Mouse (Mus musculus): ENCODE data around the gene Sdf4. TPM values are rescaled to one million over a fixed set of nuclear protein-coding genes. Genes with fewer than 3 reads are reported as not detected.

Gene Sdf4
- polyA plus RNA-seq, 1 experiment from 2014 or later = 178 TPM

- TF ChIP-seq CTCF (IDR thresholded peaks at IDR 0.05; ENCODE audit: low read depth) = no peak
- Histone ChIP-seq H3K27me3 (ENCODE audit: insufficient read depth, low read length) (no peaks in the 10 kb centered on the region), H3K4me3 (replicated peaks; ENCODE audit: low read depth, low read length) (no peak overlapping the region), H3K4me2 (ENCODE audit: low read length) (no peak overlapping the region), H3K4me1 (replicated peaks; ENCODE audit: insufficient read depth, low read length) (peaks cover 7% of the 10 kb centered on the region; the same call in 1 of the 2 replicates), H3K9me3 (replicated peaks; ENCODE audit: low read length) (no peaks in the 10 kb centered on the region), H3K9ac (ENCODE audit: low read depth, low read length) (no peak overlapping the region), H3K27ac (no peak overlapping the region), H3K36me3 (ENCODE audit: insufficient read depth, low read length) (no peaks in the 10 kb centered on the region)
- DNase-seq (ENCODE audit: low spot score) (no peak), ATAC-seq (replicated peaks; ENCODE audit: low FRiP score, low read depth) (no peak)
- 53% methylated on average over 6 of the region's 6 CpGs for WGBS
Measured at GRCm38 (mm10) chr4:155972651-155973050, 20.0 kb upstream of the Sdf4 start.

- Histone ChIP-seq H3K4me3 (replicated peaks; ENCODE audit: low read depth, low read length) (no peak overlapping the region), H3K4me2 (ENCODE audit: low read length) (no peak overlapping the region), H3K36me3 (ENCODE audit: insufficient read depth, low read length) (no peaks in the 10 kb centered on the region), H3K4me1 (replicated peaks; ENCODE audit: insufficient read depth, low read length) (peaks cover 7% of the 10 kb centered on the region; the same call in 1 of the 2 replicates), H3K9ac (ENCODE audit: low read depth, low read length) (0 out of 2 replicates have a peak overlapping the region, but pooled peaks have one; percentile 13), H3K27ac (no peak overlapping the region), H3K9me3 (replicated peaks; ENCODE audit: low read length) (no peaks in the 10 kb centered on the region), H3K27me3 (ENCODE audit: insufficient read depth, low read length) (no peaks in the 10 kb centered on the region)
- DNase-seq (ENCODE audit: low spot score) (peak; percentile 74), ATAC-seq (replicated peaks; ENCODE audit: low FRiP score, low read depth) (peak; percentile 79)
- 31% methylated on average over 2 of the region's 2 CpGs for WGBS
- TF ChIP-seq CTCF (IDR thresholded peaks at IDR 0.05; ENCODE audit: low read depth) = peak; percentile 48
Measured at GRCm38 (mm10) chr4:155973239-155973638, 19.4 kb upstream of the Sdf4 start.

DNA sequence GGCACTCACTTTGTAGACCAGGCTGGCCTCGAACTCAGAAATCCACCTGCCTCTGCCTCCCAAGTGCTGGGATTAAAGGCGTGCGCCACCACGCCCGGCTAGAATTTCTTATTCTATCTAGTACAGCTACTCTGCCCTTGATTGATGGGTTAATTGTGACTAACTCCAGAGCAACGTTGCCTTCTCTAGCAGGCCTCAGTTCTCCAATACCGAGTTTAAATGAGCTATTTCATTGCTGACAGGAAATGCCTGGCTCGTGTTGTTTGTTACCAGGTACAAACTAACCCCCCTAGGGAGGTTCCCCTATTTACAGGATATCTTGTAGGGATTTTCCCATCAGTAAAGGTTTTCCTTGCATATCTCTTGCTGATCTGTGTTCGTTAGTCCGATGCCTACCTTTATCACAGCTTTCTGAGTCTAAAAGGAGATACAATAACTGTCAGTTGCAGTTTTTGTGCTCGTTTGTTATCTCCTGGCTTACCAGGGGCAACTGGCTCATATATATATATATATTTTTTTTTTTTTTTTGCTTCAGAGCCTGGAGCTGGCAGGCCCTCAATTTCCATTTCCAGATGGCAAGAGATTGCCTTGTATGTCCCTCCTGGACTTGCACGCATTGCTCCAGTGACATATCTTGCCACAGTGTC, 11.1 kb upstream of the Sdf4 start:
- Histone ChIP-seq H3K27ac (no peak overlapping the region), H3K36me3 (ENCODE audit: insufficient read depth, low read length) (no peaks in the 10 kb centered on the region), H3K9ac (ENCODE audit: low read depth, low read length) (no peak overlapping the region), H3K27me3 (ENCODE audit: insufficient read depth, low read length) (no peaks in the 10 kb centered on the region), H3K4me2 (ENCODE audit: low read length) (no peak overlapping the region), H3K9me3 (replicated peaks; ENCODE audit: low read length) (no peaks in the 10 kb centered on the region), H3K4me1 (replicated peaks; ENCODE audit: insufficient read depth, low read length) (no peaks in the 10 kb centered on the region), H3K4me3 (replicated peaks; ENCODE audit: low read depth, low read length) (no peak overlapping the region)
- TF ChIP-seq CTCF (IDR thresholded peaks at IDR 0.05; ENCODE audit: low read depth) = no peak
- DNase-seq (ENCODE audit: low spot score) (no peak), ATAC-seq (replicated peaks; ENCODE audit: low FRiP score, low read depth) (no peak)
- 73% methylated on average over 12 of the region's 12 CpGs for WGBS

DNA sequence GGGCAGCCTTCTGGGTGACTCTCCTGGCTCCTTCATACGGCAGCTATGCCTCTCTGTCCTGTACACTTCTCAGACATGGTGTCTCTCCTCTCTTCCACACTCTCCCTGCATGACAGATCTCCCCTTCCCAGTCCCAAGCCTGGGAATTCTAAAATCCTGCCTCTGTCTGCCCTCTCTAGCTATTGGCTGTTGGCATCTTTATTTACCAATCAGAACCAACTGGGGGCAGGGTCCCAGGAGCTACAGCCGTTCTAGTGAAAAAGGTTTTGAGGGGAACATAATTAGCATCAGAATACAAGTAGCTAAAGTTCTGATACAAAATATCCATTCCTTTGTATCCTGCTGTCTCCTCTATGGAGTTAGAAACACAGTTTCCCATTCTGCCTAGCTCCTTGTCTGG, 8.9 kb upstream of the Sdf4 start:
- Histone ChIP-seq H3K9me3 (replicated peaks; ENCODE audit: low read length) (no peaks in the 10 kb centered on the region), H3K4me3 (replicated peaks; ENCODE audit: low read depth, low read length) (no peak overlapping the region), H3K4me1 (replicated peaks; ENCODE audit: insufficient read depth, low read length) (no peaks in the 10 kb centered on the region), H3K36me3 (ENCODE audit: insufficient read depth, low read length) (no peaks in the 10 kb centered on the region), H3K4me2 (ENCODE audit: low read length) (no peak overlapping the region), H3K27ac (no peak overlapping the region), H3K9ac (ENCODE audit: low read depth, low read length) (no peak overlapping the region), H3K27me3 (ENCODE audit: insufficient read depth, low read length) (no peaks in the 10 kb centered on the region)
- no peak for DNase-seq (ENCODE audit: low spot score)
- TF ChIP-seq CTCF (IDR thresholded peaks at IDR 0.05; ENCODE audit: low read depth) = no peak
- 2% methylated on average over 2 of the region's 2 CpGs for WGBS
- ATAC-seq (replicated peaks; ENCODE audit: low FRiP score, low read depth) = no peak

GRCm38 (mm10) chr4:155991211-155991907, 1.3 kb upstream of the Sdf4 start:
- Histone ChIP-seq H3K4me1 (replicated peaks; ENCODE audit: insufficient read depth, low read length) (peaks cover 13% of the 10 kb centered on the region), H3K36me3 (ENCODE audit: insufficient read depth, low read length) (no peaks in the 10 kb centered on the region), H3K27ac (peak overlapping the region; percentile 95), H3K9me3 (replicated peaks; ENCODE audit: low read length) (no peaks in the 10 kb centered on the region), H3K4me3 (replicated peaks; ENCODE audit: low read depth, low read length) (peak overlapping the region; percentile 85), H3K27me3 (ENCODE audit: insufficient read depth, low read length) (no peaks in the 10 kb centered on the region), H3K9ac (ENCODE audit: low read depth, low read length) (peak overlapping the region; percentile 69), H3K4me2 (ENCODE audit: low read length) (peak overlapping the region; percentile 60)
- WGBS = 87% methylated on average over 22 of the region's 22 CpGs
- ATAC-seq (replicated peaks; ENCODE audit: low FRiP score, low read depth) (no peak), DNase-seq (ENCODE audit: low spot score) (no peak)
- TF ChIP-seq CTCF (IDR thresholded peaks at IDR 0.05; ENCODE audit: low read depth) = no peak

DNA sequence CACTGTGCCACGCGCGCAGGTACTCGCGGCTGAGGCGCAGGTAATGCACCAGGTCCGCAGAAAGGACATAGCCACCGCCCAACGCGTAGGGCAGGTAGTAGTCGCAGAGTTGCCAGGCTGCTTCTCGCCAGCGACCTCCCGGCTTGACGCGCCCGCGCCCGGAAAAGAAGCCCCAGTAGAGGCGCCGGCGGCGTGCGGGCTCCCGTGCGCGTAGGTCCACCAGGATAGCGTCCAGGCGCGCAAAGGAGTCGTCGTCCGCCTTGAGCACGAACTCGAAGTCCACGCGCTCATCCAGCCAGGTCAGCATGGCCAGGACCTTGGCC, 803 bp upstream of the Sdf4 start:
- Histone ChIP-seq H3K27me3 (ENCODE audit: insufficient read depth, low read length) (no peaks in the 10 kb centered on the region), H3K4me3 (replicated peaks; ENCODE audit: low read depth, low read length) (peak overlapping the region; percentile 85), H3K4me1 (replicated peaks; ENCODE audit: insufficient read depth, low read length) (peaks cover 13% of the 10 kb centered on the region), H3K4me2 (ENCODE audit: low read length) (peak overlapping the region; percentile 60), H3K9ac (ENCODE audit: low read depth, low read length) (peak overlapping the region; percentile 69), H3K9me3 (replicated peaks; ENCODE audit: low read length) (no peaks in the 10 kb centered on the region), H3K27ac (peak overlapping the region; percentile 95), H3K36me3 (ENCODE audit: insufficient read depth, low read length) (no peaks in the 10 kb centered on the region)
- DNase-seq (ENCODE audit: low spot score) = no peak
- no peak for TF ChIP-seq CTCF (IDR thresholded peaks at IDR 0.05; ENCODE audit: low read depth)
- WGBS = 30% methylated on average over 37 of the region's 37 CpGs
- ATAC-seq (replicated peaks; ENCODE audit: low FRiP score, low read depth) = no peak; the same call in 1 of the 2 replicates

All from kidney, postnatal 0 days (tissue).